Mouse (Mus musculus) layer of hippocampus, postnatal 10 days (tissue): ENCODE results near the gene Cwc22. TPM values are rescaled to one million over a fixed set of nuclear protein-coding genes. Genes with fewer than 3 reads are reported as not detected.

ENCODE experiments used
- DNase-seq, 2 experiments: peaks; one replicate each; pipeline ENCODE4 v3.0.0; 2021; ENCODE audit warnings: low spot score in 2 of 2
- total RNA-seq, 2 experiments: library from RNA; stranded (reverse); gene quantifications; 2 replicates each; pipeline ENCODE4 v1.2.3; 2021

Cwc22 gene
- total RNA-seq, 2 experiments from 2014 or later = 24.9 to 25.2 TPM

DNA sequence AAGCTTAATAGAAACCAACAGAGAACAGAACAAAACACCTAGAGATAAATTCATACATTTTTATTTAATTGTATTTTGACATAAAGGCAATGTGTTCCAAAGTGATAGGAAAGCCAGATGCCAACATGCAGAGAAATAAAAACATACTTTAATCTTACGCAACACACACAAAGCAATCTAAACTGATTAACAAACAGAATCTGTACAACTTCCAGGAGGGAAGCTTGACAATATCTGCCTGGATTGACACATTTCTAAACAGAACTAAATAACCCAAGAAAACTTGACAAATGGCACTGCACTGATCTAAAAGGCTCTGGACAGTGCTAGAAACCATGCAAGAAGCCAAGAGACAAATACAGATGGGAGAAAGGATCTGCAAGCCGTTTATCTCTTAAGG lies 20.2 kb downstream of the Cwc22 start:
- DNase-seq = no peak

DNA sequence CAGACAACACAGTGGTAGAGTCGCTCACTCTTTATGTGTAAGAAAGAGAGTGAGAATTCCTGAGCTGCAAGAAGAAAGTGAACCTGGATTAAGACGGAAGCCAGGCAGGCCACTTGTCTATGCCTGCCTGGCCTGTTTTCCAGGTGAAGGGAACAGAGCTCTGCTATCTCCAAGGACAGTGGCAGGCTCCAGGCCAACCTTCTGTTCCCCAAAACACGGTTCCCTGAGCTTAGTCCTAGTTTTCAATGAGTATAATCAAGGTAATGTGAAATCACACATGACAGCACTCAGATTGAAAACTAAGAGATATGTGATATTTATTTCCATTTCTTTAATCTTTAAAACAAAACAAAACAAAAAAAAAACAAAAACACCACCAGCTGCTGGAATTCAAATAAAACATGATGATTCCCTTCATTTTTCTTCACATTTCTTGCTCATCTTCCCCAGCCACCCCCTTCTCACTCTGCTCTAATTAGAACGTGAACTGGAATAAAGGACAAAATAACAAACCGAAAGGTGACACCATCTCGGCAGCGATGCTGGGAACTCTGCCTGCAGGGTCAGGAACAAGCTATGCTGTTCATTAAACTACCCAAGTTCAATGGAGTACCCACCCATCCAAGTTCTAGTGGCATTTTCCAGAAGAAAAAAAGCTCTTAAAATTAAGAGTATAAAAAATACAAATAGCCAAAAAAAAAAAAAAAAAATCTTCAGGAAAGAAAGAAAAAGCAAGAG lies 20.8 kb downstream of the Cwc22 start:
- DNase-seq = no peak

DNA sequence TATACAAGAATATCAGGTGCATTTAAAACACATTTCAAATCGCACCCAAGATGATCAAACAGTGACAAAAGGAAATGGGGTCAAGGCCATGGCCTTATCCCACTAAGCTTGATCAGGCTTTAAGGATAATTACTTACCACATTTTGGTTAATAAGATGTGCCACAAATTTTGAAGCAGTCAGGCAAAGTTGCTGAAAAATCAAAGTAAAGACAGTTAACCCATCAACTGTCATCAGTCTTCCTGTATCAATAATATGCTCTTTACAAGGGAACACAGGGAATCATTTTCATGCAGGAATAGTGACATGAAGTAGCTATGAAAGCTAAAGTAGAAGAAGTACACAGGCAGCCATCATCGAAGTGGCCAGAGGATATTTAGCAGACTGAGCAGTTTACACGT lies 22.2 kb downstream of the Cwc22 start:
- DNase-seq = no peak

DNA sequence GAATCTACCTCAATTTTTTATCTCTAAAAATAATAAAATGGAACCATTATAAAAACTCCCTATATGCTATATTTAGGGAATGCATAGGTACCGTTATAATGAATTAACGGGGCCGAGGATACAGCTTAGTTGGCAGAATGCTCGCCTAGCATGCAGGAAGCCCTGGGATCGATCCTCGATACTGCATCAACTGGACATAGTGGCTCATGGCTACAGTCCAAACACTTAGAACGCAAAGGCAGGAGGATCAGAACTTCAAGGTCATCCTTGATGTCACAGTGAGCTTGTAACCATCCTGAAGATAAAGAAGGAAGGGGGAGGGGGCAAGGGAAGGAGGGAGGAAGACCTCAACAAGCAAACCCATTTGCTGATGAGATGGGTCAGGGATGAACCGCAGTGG lies 23.0 kb downstream of the Cwc22 start:
- DNase-seq = no peak

DNA sequence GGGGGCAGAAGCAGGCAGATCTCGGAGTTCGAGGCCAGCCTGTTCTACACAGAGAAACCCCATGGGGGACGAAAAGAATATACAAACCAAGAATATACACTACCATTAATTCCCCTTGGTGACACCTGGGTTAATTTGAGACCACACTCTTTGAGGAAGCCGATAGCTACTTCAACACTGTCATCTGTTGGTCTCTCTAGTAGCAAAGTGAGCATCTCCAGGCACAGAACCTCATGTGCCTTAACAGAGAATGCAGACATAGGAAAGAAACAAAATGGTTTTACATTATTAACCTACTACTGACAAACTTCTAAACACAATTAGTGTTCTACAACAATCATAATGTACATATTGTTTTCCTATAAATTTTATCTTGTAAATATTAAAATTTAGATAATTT lies 24.9 kb downstream of the Cwc22 start:
- DNase-seq = no peak

DNA sequence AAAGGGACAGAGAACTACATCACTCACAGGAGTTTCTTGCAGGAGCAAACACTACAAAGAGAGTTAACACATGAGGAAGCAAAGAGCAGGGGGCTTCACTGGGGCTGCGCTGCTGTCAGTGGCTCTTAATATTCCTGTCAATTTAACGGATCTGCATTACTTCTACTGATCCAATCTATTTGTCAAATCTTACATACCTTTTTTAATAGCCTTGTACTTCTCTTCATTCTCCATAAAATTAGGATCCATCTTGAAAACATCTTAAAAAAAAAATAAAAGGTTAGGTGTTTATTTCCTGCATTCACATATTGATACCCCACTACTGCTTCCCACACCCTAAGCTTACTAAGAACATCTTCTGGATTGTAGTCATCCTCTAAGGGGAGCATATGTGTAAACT lies 25.6 kb downstream of the Cwc22 start:
- DNase-seq = no peak

DNA sequence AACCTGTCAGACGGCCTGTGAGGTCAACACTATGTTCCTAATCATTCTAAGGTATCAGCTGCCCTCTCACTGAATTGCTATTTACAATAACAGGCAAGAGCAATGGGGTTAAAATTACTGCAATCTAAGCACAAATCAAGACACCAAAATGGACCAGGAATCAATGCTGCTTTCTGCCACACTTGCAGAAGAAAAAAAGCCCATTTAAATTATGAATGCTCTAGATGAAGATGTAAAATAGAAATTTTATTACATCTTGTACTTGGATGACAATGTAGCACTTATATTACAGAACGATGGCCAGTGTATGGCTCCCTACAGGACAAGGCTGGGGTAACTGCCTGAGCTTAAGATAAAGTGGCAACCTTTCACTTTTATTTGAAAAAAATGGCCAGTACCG lies 27.7 kb downstream of the Cwc22 start:
- DNase-seq = no peak

DNA sequence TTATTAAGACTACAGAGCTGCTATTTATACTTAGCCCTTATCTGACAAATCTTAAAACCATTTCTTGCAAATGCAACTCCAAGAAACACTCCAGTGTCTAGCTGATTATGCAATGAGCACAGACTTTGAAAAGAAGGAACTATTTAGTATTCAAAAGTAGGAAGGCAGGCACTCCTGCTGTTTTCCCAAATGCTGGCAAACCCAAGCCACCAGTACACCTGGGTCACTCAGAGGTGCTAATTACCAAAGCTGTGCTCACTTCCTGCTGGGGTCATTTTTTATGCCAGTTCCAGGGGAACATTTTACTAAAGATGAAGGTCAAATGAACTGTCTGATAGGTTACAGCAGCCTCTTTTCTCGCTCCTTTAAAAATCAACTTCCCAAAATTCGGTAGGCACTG lies 28.2 kb downstream of the Cwc22 start:
- DNase-seq = no peak

DNA sequence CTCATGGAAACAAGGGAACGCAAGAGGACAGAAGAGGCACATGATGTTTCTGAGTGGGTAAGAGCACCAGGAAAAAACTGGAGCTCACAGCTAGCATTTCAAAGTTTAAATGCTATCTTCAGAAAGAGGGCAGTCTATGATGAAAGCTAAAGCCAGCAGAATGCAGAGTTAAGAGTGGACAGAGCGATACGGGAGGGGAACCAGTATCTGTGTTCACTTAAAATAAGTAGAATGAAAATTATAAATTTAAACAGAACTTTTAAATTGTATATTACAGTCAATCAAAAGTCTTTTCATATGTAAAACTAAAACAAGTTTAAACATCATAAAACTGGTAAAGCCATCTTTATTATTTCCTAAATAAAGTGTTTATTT lies 28.8 kb downstream of the Cwc22 start:
- DNase-seq = no peak

DNA sequence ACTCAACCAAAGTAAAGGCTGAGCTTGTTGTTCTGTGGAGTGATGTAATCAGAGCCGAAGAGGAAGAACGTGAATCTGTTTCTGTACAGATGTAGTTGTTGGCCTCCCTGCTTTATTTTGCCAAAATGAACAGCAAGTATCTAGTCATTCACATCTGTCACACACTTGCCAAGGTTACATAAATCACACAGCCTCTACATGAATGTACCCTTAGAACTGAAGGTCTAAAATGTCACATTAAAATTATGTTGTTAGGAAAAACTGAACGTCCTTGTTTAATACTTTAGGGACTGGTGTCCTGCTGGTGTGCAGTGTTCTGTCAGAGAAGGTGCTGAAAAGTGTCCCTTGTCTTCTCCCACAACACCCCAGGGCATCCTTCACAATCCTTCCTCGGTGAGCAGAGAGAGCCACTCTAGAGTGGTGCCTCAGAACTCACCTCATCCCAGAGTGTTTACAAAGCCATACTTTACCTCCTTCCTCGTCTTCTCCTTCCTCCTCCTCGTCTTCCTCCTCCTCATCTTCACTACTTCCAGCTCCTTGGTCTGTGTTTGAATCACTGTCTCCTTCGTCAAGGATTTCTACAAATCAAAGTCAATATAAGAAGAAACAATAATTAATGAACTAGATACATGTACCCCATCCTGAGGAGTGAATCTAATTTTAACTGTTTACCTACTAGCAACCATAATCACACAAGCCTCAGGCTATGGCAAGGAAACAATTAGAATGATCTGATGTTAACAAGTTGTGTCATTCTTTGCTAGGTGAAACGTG lies 29.4 kb downstream of the Cwc22 start:
- DNase-seq = no peak

DNA sequence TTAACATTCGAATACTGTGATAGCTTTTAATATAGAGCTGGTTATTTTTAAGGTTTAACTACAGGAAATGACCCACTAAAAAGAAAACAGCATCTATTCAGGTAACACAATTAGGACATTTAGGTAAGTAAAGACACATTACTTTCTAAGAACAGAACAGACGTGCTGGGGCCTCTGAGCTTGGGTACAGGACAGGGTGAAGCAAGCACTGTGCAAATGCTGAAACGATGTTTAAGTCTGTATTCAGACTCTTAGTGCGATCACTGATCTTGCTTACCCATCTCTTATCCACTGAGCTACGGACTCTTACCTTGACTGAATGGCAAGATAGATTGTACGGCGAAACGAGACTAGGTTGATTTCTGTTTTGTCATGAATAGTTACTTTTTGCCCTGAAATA lies 31.0 kb downstream of the Cwc22 start:
- no peak for DNase-seq

DNA sequence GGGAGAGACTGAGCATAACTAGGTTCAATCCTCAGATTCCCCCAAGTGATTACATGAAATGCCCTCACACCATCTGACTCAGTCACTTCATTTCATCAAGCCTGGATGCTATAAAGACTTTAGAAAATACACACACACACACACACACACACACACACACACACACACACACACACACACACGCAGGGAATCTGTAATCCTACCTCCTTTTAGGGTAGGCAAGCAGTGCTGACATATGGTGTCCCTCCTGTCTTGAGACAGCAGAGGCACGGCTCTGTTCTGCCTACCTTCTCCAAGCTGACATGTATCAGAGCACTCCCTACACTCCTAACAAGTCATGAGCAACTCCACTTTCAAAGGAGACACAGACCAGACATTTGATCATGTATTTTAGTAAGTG lies 32.5 kb downstream of the Cwc22 start:
- DNase-seq = no peak

DNA sequence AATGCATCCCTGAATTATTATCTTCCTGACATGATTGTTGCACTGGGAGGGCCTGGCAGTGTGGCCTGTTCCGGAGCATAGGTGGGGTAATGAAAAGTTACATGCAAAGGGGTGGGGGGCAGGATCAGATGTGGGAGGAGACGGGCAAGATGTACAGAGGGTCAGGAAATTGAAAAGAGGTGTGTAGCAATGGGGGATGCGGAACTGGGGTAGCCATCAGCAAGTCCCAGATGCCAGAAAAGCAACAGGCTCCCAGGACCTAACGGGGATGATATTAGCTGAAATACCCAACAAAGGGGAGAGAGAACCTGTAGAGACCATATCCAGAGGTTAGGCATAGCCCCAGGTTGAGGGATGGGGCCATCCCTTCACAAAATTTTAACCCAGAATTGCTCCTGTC lies 34.0 kb downstream of the Cwc22 start:
- no peak for DNase-seq

DNA sequence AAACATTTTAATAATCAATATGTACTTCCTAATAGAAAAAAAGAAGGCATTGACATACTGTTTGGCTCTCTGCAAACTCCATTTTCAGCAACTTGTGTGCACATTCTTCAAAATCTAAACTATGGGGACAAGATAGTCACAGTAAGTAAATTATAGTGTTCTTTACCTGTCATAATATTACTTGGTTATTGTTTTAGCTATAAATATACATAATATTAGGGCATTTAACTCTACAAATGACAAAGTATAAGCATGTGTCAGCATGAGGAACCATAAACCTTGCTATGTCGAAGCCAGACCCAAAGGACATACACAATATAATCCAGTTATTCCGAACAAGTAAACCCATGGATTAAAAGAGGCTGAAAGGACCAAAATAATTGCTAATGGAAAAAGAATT lies 34.7 kb downstream of the Cwc22 start:
- no peak for DNase-seq

DNA sequence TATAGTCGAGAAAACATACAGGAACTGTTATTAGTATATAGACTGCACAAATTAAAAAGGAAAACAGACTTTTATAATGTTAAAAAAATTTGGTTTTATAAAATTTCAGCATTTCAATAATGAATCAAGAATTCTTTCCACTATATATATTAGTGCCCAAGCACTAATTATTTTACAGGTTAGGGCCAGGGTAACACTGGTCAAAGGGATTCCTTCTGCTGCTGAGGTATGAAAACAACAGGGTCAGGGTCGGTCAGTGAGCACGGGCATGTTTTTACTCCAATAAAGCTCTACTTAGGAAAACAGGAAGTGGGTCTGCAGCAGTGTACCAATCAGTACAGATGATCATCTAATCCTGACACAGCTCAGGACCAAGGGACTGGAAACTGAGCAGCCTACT lies 36.0 kb downstream of the Cwc22 start:
- no peak for DNase-seq

DNA sequence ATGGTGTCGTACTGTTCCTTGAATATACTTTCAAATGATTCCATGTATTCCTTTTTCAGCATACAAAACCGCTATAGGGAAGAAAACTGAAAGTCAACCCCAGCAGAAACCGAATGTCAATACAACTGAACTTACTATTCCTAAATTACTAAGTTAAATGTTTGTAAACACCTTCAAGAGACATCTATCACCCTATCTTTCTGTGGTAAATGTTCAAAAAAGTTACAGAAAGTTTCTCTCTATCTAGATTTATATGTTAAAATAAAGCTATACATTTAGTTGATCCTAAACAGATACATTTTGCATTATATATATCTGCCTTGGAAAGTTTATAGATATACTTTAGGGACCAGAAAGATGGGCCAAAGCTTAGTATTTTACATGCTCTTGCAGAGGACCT lies 39.0 kb downstream of the Cwc22 start:
- no peak for DNase-seq

DNA sequence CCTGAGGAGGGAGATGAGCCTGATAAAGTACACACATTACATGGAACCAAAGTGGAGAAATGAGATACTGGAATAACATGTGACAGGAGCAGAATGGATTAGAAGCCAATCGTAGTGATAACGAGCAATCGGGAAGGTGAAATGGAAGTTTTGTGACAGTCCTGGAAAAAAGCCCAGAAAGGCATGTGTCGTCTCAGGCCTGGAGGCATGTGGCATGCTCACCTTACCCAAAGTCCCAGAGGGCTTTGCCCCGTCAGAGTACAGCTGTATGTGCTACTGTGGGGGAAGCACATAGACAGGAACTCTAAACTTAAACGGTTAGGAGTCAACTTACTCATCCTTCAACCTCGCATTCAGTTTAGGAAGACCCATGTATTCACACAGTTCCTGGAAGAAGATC lies 41.2 kb downstream of the Cwc22 start:
- no peak for DNase-seq

DNA sequence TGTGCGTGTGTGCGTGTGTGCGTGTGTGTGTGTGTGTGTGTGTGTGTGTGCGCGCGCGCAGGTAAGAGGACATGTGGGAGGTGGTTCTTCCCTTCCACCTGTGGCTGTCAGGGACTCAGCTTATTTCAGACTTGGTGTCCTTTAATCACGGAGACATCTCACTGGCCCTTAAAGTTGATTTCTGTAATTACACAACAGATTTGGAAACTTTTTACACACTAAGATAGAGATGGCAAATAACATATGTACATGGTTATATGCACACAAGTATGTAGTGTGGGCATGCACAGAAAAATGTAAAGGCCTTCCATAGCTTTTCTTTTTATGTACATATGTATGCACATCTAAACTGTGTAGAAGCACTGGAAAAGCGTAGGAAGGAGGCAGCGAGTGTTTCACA lies 41.7 kb downstream of the Cwc22 start:
- no peak for DNase-seq

DNA sequence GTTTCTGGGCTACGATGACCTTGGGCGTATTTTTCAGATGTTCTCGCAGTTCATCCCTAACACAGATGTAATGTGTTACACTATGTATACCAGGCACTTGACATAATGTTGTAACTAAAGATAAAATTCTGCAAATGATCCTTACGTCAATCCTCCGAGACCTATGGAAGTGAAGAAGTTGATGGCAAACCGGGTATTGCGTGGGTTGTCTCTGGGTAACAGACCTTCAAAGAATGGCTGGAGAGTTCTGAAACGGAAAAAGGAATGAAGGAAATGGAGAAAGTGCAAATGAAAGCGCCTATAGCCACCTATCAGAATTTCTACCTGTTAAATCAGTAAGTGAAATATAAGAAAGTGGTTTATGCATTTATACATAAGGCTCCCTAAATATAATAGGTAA lies 42.2 kb downstream of the Cwc22 start:
- DNase-seq = no peak

DNA sequence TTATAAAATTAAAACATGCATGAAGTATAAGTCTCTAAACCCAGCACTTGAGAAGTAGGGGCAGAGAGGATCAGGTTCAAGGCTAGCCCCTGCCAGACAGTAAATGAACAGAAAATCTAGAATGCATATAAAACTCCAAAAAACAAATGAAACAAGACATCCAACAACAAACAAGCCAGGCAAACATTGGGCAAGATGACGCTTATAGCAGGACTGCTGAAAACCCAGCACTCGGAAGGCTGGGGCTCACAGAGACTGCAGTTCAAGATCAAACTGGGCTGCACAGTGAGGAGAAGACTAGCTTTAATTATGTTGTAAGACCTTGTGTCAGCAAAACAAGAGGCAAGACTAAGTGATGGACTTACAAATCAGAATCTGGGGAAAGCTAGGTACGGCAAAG lies 43.1 kb downstream of the Cwc22 start:
- DNase-seq = no peak

DNA sequence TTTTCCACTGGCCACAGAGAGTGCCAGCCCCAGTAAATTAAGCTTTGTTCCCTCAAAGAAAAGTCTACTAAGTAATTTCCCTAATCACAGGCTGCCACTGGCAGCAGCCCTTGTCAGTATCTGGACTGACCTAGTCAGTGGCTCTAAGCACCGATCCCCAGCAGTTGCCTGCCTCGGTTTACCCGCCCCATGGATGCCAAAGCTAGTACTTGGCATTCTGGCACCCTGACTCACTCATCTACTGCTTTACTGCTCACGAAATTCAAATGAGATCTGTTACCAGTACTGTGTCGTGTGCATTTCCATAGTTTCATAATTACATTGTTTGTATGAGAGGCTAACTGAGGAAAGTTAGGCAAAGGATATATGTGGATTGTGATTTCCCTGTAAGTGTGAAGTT lies 44.9 kb downstream of the Cwc22 start:
- DNase-seq = no peak

DNA sequence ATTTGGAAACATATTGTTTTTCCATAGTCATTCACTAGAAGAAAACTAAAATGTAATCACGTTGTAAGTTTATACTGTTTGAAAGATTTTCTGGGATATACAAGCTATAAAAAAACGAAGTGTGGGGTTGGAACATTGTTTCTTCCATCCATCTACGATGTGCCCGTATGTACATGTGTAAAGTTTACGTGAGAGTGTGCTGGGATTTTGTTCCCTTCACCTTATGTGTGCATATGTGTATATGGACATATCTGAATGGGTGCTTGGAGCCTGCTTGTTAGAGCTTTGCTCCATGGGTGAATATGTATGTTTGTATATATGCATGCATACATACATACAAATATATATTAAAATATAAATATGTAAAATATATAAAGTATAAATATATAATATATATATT lies 45.4 kb downstream of the Cwc22 start:
- no peak for DNase-seq

DNA sequence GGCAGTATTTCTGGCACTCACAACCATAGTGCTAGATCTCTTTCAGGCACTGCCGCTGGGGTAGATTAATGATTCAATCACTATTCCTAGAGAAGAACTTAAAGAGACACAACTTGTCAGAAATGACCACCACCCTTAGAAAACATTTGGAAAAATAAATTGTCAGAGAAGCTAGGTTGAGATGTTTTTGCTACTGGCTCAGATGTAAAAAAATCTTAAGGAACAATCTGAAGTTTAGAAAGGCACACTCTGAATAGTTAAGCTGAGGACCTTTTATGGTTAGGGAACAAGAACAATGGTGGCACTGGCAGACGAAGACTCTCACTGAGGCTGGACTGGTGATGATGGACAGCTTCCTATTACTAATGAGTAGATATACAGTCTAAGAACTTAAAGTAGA lies 46.1 kb downstream of the Cwc22 start:
- DNase-seq = no peak
